Mouse (Mus musculus) lung, postnatal 14 days (tissue): Measurements from ENCODE around the gene Tmod2.
A peak's percentile ranks its signal among the peaks of the same experiment; 100 is the strongest.
"Not testable (repeated sequence)": the region's sequence is repeated elsewhere in the genome, so short reads cannot be mapped to it uniquely, and the experiment has no call there.

Source experiments
- DNase-seq: peaks from one replicate; pipeline ENCODE4 v3.0.0; 2021

Gene Tmod2

DNA sequence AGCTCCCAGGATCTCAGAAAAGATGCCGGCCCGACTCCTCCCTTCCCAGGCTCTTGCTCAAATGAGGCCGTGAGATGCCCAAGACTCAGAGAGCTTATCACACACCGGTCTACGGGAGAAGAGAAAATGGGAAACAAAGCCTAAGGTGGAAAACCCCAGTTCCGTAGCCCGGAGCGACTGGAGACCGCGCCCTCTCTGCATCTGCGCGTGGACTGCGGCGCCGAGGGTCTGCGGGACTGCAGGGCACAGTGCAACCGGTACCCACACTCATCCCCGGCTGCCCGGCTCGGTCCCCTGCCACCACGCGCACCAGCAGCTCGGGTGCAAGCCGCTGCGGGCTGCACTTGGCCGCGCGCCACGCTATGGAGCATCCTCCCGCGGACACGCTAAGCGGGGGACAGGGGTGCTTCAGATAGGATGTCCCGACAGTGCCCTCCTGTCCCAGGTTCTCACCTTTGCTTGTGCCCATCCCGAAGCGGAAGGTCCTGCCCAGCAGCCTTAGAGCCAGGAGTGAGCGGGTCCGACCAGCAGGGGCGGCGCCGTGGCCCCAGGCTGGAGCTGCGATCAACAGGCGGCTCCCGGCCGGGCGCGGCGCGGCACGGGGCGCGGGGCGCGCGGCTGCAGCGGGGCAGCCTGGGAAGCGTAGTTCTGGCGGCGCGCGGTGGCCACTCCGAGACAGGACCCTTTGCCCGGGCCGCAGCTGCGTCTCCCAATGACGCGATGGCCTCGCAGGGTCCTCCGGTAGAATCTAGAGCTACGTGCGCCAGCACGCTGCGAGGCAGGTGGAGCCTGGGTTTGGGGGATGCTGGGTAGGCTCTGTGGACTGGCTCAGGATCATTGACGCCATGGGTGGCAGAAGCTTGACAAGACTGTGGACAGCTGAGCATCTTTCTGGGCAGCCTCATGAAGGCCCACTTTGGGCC, at the start of gene Tmod2:
Gene Tmod2, minus strand, starts transcription at position 755 of the 923 bp plus-strand sequence.
- peak; percentile 30 for DNase-seq

DNA sequence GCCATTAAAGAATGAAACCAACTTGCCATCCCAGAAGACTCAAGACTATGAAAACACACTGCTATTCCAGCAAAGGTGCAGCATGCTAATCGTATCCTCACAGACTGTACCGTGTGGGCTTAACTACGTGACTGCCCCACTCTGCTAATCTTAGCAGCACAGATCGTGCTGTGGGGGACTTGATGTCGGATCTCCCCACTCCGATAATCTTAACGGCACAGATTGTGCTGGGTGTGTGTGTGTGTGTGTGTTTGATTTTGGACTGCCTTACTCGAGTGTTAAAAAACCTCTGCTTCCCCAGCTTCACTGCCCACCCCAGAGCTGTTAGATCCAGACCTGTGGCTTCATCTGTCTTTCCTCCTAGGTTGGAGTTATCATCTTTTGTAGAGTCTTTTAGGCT, 49.8 kb upstream of the Tmod2 start:
- no peak for DNase-seq

GRCm38 (mm10) chr9:75656456-75656855, 45.3 kb upstream of the Tmod2 start:
- not testable (repeated sequence) for DNase-seq

- DNase-seq, result no peak
Measured at GRCm38 (mm10) chr9:75653981-75654911, 43.1 kb upstream of the Tmod2 start.

DNA sequence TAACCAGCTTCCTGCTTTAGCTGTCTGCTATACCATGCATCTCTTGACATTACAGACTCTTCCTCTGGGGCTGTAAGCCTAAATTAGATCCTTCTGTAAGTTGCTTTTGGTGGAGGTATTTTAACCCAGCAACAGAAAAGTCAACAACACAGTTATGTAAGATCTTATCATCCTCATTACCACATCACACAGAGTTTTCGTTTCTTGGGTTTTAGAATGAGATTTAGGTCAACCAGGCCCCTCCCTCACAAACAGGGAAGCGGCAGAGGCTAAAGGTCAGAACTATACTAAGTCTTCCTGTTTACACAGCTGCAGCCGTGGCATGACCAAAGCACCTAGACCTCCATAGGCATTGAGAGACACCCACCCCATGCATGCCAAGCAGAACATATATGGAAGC, 34.3 kb upstream of the Tmod2 start:
- DNase-seq, result no peak

GRCm38 (mm10) chr9:75634226-75634625, 23.1 kb upstream of the Tmod2 start:
- DNase-seq, result no peak

DNA sequence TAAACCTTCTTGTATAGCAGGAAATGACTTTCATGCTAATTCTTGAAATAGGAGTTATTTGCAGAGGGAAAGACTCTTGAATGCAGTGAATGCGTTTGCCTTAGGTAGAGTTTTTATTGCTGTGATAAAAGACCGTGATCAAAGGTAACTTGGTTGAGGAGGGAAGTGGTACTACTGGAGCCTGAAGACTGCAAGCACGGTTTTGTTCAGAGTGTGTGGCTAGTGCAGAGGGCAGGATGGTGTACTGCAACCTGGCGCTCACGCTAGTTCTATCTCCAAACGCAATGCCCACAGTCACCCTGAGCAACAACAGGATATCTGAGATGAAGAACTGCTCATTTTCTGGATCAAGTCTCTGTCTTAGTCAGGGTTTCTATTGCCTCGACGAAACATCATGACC, 22.5 kb upstream of the Tmod2 start:
- no peak for DNase-seq

DNA sequence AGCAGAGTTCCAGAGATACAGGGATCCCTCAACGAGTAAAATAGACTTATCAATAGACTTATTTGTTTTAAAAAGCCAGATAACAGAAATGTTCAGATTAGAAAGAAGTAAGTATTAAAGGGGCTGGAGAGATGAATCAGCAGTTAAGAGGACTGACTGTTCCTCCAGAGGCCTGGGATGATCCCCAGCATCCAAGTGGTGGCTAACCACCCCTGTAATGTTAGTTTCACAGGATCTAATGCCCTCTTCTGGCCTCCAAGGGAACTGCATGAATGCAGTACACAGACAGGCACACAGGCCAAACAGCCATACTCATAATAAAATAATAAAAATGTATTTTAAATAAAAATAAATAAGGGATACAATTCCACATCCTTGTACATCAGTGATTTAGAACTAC, 21.8 kb upstream of the Tmod2 start:
- DNase-seq, result peak; percentile 39

GRCm38 (mm10) chr9:75632111-75632510, 21.0 kb upstream of the Tmod2 start:
- DNase-seq, result no peak

GRCm38 (mm10) chr9:75630823-75631454, 19.8 kb upstream of the Tmod2 start:
- no peak for DNase-seq

DNA sequence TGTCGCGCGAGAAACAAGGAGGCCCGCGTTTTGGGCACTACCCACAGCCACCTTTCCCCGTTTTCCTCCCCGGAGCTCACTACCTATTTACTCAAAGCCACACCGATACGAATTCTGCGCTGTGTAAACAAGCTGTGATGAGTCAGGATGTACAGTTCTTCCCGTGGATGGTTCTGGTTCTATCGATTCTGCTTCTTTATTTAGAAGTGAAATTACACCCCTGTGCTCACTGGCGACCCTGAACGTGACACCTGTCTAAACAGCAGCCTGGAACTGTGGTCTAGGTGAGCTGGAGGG, 15.1 kb upstream of the Tmod2 start:
- DNase-seq, result no peak

DNA sequence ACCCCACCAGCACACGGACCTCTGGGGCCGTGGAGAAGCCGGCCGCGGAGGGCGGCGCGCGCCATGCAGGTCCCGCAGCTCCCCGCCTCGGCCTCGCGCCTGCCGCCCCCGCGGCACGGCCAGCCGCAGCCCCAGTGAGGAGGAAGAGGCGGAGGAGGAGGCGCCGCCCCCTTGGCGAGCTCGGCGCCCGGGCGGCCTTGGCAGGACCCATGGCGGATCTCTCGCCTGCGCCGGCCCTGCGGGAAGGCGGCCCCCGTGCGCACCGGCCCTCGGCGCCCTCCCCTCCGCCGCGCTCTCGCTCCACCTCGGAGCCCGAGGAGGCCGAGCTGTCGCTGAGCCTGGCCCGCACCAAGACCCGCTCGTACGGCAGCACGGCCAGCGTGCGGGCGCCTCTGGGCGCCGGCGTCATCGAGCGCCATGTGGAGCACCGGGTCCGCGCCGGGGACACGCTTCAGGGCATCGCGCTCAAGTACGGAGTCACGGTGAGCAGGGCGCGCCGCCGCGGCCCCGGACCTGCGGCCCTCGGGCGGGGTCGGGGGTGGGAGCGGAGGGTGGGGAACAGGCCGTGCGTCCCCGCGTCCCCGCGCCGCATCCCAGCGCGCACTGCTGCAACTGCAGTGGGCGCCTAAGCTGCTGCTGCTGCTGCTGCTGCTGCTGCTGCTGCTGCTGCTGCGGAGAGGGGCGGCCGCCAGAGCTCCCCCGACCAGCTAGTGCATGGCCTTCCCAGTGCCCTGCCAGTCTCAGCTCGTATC, 14.6 kb upstream of the Tmod2 start, which contains the start of gene Lysmd2:
Gene Lysmd2, plus strand, starts transcription at position 186 of the 752 bp plus-strand sequence.
- DNase-seq, result peak; percentile 74

GRCm38 (mm10) chr9:75624983-75625555, 13.9 kb upstream of the Tmod2 start:
- no peak for DNase-seq

GRCm38 (mm10) chr9:75621428-75621827, 10.3 kb upstream of the Tmod2 start:
- DNase-seq, result no peak

DNA sequence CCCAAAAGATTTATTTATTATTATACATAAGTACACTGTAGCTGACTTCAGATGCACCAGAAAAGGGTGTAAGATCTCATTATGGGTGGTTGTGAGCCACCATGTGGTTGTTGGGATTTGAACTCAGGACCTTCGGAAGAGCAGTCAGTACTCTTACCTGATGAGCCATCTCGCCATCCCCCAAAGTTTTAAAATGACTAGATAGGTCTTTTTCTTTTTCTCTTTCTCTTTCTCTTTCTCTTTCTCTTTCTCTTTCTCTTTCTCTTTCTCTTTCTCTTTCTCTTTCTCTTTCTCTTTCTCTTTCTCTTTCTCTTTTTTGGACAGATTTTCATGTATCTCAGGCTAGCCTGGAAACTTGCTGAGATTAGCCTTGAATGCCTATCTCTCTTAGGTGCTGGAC, 8.6 kb upstream of the Tmod2 start:
- not testable (repeated sequence) for DNase-seq

DNA sequence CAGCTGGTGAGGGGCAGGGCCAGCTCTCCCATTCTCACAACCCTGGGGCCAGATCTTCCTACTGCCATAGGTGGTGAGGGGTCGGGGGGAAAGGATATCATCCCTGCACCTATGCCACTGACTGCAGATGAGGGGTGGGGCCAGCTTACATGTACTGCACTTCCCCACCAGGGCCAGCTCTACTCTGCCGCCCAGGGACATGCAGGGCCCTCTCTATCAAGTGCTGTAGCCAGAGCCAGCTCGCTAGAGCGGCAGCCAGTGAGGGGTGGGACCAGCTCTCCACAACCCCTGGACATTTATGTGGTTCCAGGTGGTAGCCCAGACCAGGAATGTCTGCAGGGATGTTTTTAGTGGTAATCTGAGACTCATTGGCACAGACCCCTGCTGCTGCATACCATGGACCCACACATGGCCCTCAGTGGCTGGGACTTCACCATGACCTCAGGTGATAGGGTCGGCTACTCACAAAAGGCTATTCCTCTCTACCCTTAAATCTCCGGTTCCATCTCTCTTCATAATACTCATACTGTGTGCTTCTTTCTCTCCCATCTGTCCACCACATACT, 7.8 kb upstream of the Tmod2 start:
- no peak for DNase-seq

- DNase-seq, result no peak
Measured at GRCm38 (mm10) chr9:75616560-75616959, 5.4 kb upstream of the Tmod2 start.

- DNase-seq, result no peak
Measured at GRCm38 (mm10) chr9:75609965-75610364, 1.2 kb downstream of the Tmod2 start.

- no peak for DNase-seq
Measured at GRCm38 (mm10) chr9:75609505-75609904, 1.6 kb downstream of the Tmod2 start.

GRCm38 (mm10) chr9:75607496-75607895, 3.6 kb downstream of the Tmod2 start:
- no peak for DNase-seq

- no peak for DNase-seq
Measured at GRCm38 (mm10) chr9:75601510-75601909, 9.6 kb downstream of the Tmod2 start.
